Mouse (Mus musculus): Measurements from ENCODE around the gene Tmem125. TPM values are rescaled to one million over a fixed set of nuclear protein-coding genes. Genes with fewer than 3 reads are reported as not detected.
"Not testable (repeated sequence)": the region's sequence is repeated elsewhere in the genome, so short reads cannot be mapped to it uniquely, and the experiment has no call there.

The Tmem125 gene
- polyA plus RNA-seq, 1 experiment from 2014 or later, result 1.9 TPM

DNA sequence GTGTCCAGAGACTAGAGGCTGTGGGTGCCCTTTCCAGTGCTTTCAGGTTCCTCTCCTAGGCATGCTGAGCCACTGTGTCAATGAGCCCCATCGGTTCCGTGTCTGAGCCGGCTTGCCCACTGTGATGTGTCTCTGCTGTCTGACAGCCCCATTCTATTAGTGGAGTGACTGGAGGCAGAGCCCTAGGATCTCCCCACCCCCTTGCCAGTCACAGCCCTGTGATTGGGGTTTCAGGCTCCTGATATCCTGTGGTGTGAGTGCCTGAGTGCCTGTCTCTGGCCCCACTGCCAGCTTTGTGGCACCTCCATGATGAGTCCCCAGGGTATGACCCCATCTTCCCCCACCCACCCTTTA, 21.1 kb upstream of the Tmem125 start:
- no peak overlapping the region for H3K4me3 ChIP-seq (replicated peaks)
- 0 out of 2 replicates have a peak, but pooled peaks cover 3% of the 10 kb centered on the region for H3K9me3 ChIP-seq (replicated peaks)
- H3K4me2 ChIP-seq, result no peak overlapping the region
- H3K36me3 ChIP-seq (replicated peaks), result no peaks in the 10 kb centered on the region
- WGBS (ENCODE audit: insufficient replicate concordance), result 66% methylated on average over 3 of the region's 3 CpGs
- H3K9ac ChIP-seq, result no peak overlapping the region
- peaks cover 31% of the 10 kb centered on the region for H3K4me1 ChIP-seq (replicated peaks)
- no peak for ATAC-seq (ENCODE audit: insufficient read depth)
- peaks cover 5% of the 10 kb centered on the region; the same call in 1 of the 2 replicates for H3K27me3 ChIP-seq
- no peak overlapping the region for H3K27ac ChIP-seq (replicated peaks)

GRCm38 (mm10) chr4:118564062-118564925, 20.4 kb upstream of the Tmem125 start:
- H3K4me1 ChIP-seq (replicated peaks), result peaks cover 26% of the 10 kb centered on the region
- WGBS (ENCODE audit: insufficient replicate concordance), result 73% methylated on average over 13 of the region's 13 CpGs
- no peaks in the 10 kb centered on the region for H3K36me3 ChIP-seq (replicated peaks)
- 0 out of 2 replicates have a peak, but pooled peaks cover 2% of the 10 kb centered on the region for H3K9me3 ChIP-seq (replicated peaks)
- H3K4me3 ChIP-seq (replicated peaks), result no peak overlapping the region
- no peak overlapping the region for H3K27ac ChIP-seq (replicated peaks)
- no peak overlapping the region for H3K4me2 ChIP-seq
- peaks cover 5% of the 10 kb centered on the region; the same call in 1 of the 2 replicates for H3K27me3 ChIP-seq
- H3K9ac ChIP-seq, result no peak overlapping the region
- no peak for ATAC-seq (ENCODE audit: insufficient read depth)

DNA sequence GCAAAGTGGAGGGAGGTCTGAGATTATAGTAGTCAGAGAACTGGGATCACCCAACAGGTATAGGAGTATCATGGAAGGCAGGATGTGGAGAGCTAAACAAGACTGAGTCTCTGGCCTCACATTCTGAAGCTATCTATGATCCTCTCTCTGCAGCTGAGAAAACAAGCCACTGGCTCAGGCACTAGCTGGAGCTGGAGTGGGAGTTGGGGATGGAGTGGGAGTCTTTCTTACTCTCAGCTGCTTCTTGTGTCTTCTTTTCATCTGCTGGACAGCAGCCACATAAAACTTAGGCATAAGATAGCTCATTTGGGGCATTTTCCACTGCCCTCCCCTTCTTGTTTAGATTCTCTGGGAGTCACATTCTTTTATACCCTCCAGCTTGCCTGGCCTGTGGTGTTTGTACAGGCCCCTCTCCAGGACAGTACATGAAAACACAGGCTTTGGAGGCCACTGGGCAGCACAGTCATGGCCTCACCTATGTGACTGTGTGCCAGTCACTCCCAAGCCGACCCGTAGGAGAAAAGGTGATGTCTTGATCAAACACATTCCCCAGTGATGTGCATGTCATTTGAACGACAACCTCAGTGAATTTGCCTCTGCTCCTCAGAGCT, 9.3 kb upstream of the Tmem125 start:
- Histone ChIP-seq H3K4me3 (replicated peaks) (no peak overlapping the region), H3K4me2 (no peak overlapping the region), H3K27ac (replicated peaks) (no peak overlapping the region), H3K4me1 (replicated peaks) (no peaks in the 10 kb centered on the region), H3K9ac (no peak overlapping the region), H3K36me3 (replicated peaks) (no peaks in the 10 kb centered on the region), H3K9me3 (replicated peaks) (peaks cover under 1% of the 10 kb centered on the region), H3K27me3 (no peaks in the 10 kb centered on the region)
- WGBS (ENCODE audit: insufficient replicate concordance), result 49% methylated on average over 3 of the region's 3 CpGs
- ATAC-seq (ENCODE audit: insufficient read depth), result no peak

DNA sequence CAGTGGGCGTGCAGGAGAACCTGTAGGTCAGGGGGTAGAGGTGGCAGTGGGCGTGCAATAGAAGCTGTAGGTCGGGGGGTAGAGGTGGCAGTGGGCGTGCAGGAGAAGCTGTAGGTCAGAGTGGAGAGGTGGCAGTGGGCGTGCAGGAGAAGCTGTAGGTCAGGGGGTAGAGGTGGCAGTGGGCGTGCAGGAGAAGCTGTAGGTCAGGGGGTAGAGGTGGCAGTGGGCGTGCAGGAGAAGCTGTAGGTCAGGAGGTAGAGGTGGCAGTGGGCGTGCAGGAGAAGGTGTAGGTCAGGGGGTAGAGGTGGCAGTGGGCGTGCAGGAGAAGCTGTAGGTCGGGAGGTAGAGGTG, 4.3 kb upstream of the Tmem125 start:
- ATAC-seq (ENCODE audit: insufficient read depth), result not testable (repeated sequence)

GRCm38 (mm10) chr4:118547424-118548129, 3.7 kb upstream of the Tmem125 start:
- not testable (repeated sequence) for H3K9ac ChIP-seq; H3K27me3 ChIP-seq; H3K36me3 ChIP-seq (replicated peaks); H3K9me3 ChIP-seq (replicated peaks); ATAC-seq (ENCODE audit: insufficient read depth); H3K4me3 ChIP-seq (replicated peaks); H3K4me1 ChIP-seq (replicated peaks); H3K27ac ChIP-seq (replicated peaks); H3K4me2 ChIP-seq
- 70% methylated on average over 23 of the region's 23 CpGs for WGBS (ENCODE audit: insufficient replicate concordance)

More for the DNA sequence above, 4.3 kb upstream of the Tmem125 start:
- H3K9me3 ChIP-seq (replicated peaks); H3K27ac ChIP-seq (replicated peaks); H3K4me1 ChIP-seq (replicated peaks); H3K4me3 ChIP-seq (replicated peaks); H3K9ac ChIP-seq; H3K36me3 ChIP-seq (replicated peaks); H3K4me2 ChIP-seq; H3K27me3 ChIP-seq: not testable (repeated sequence)
- WGBS (ENCODE audit: insufficient replicate concordance), result 69% methylated on average over 10 of the region's 10 CpGs

DNA sequence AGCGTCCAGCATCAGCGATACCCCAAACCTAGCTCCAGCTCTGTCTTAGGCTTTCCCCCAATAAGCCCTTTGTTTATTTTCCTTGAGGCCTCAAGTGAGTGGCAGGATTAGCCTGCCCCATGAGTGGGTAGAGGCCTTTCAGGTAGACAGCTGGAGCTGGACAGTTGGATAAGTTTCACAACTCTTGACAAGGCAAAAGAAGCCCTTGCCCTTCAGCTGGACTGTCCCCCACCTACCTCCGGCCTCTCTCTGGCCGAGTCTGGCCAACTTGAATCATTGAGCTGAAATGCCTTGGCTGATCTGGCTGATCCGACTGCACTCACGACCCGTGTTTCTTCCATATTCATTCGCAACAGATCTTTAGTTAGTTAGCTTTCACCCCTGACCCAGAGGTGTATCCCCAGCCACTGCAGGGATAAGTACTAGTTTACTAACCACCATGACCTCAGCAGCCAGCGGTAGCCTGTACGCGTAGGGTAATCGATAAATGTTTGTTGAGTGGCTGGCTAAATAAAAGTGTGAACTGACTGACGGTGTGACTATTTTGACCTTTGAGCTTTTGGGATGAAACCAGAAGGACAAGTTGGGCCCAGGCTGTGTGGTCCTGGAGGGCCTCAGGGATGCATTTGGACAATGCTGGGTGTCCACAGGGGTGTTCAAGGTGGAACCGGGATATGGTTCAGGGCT, 740 bp upstream of the Tmem125 start:
- ATAC-seq (ENCODE audit: insufficient read depth), result peak; percentile 57
- Histone ChIP-seq H3K36me3 (replicated peaks) (no peaks in the 10 kb centered on the region), H3K27me3 (no peaks in the 10 kb centered on the region), H3K4me3 (replicated peaks) (peak overlapping the region; percentile 39), H3K9ac (no peak overlapping the region), H3K9me3 (replicated peaks) (peaks cover 7% of the 10 kb centered on the region), H3K4me1 (replicated peaks) (peaks cover 7% of the 10 kb centered on the region; the same call in 1 of the 2 replicates), H3K4me2 (peak overlapping the region; percentile 60), H3K27ac (replicated peaks) (peak overlapping the region; percentile 69)
- WGBS (ENCODE audit: insufficient replicate concordance), result 65% methylated on average over 14 of the region's 14 CpGs

GRCm38 (mm10) chr4:118543158-118543530, 700 bp downstream of the Tmem125 start:
- Histone ChIP-seq H3K9ac (no peak overlapping the region), H3K4me2 (peak overlapping the region; percentile 60), H3K27ac (replicated peaks) (0 out of 2 replicates have a peak overlapping the region, but pooled peaks have one; percentile 69), H3K36me3 (replicated peaks) (no peaks in the 10 kb centered on the region), H3K4me3 (replicated peaks) (peak overlapping the region; percentile 39), H3K27me3 (no peaks in the 10 kb centered on the region), H3K4me1 (replicated peaks) (peaks cover 7% of the 10 kb centered on the region; the same call in 1 of the 2 replicates), H3K9me3 (replicated peaks) (peaks cover 6% of the 10 kb centered on the region)
- 12% methylated on average over 13 of the region's 13 CpGs for WGBS (ENCODE audit: insufficient replicate concordance)
- ATAC-seq (ENCODE audit: insufficient read depth), result no peak

DNA sequence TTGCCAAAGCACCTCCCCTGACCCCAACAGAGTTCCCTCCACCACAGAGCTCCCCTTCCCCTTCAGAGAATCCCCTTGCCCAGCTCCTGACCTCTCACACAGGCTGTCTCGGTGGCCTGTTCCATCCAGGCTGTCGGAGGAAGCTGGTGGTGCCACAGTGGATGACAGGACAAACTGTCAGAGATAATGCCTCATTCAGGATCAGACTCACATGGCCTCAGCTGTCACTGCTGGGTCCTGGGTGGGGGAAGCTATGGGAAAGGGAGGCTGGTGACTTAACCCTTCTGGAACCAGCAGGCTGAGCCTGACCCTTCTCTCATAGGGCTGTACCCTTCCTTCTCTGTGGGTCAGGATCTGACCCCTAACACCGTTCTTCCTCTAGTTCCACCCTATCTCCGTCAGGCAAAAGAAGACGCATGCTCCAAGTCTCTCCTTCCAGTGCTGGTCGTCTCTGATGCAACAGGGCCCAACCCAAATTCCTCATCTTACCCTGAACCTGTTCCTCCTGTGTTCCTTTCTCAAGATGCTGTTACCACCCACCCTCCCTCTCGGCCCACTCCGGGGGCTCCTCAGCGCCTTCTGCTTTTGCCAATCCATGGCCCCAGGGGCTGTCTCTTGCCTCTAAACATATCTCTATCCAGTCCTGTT, 1.2 kb downstream of the Tmem125 start:
- no peak overlapping the region for H3K9ac ChIP-seq
- H3K36me3 ChIP-seq (replicated peaks), result no peaks in the 10 kb centered on the region
- H3K4me3 ChIP-seq (replicated peaks), result no peak overlapping the region
- no peaks in the 10 kb centered on the region for H3K27me3 ChIP-seq
- no peak for ATAC-seq (ENCODE audit: insufficient read depth)
- H3K4me2 ChIP-seq, result peak overlapping the region; percentile 60
- peaks cover 7% of the 10 kb centered on the region; the same call in 1 of the 2 replicates for H3K4me1 ChIP-seq (replicated peaks)
- 43% methylated on average over 9 of the region's 9 CpGs for WGBS (ENCODE audit: insufficient replicate concordance)
- H3K9me3 ChIP-seq (replicated peaks), result 0 out of 2 replicates have a peak, but pooled peaks cover 2% of the 10 kb centered on the region
- no peak overlapping the region for H3K27ac ChIP-seq (replicated peaks)

- WGBS (ENCODE audit: insufficient replicate concordance), result 41% methylated on average over 10 of the region's 10 CpGs
- no peak for ATAC-seq (ENCODE audit: insufficient read depth)
- H3K4me1 ChIP-seq (replicated peaks), result peaks cover 7% of the 10 kb centered on the region; the same call in 1 of the 2 replicates
Measured at GRCm38 (mm10) chr4:118539904-118540303, 3.9 kb downstream of the Tmem125 start.

GRCm38 (mm10) chr4:118537801-118538200, 6.0 kb downstream of the Tmem125 start:
- Histone ChIP-seq H3K36me3 (replicated peaks) (no peaks in the 10 kb centered on the region), H3K27ac (replicated peaks) (no peak overlapping the region), H3K9ac (no peak overlapping the region), H3K4me2 (no peak overlapping the region), H3K4me3 (replicated peaks) (no peak overlapping the region), H3K4me1 (replicated peaks) (peaks cover 1% of the 10 kb centered on the region; the same call in 1 of the 2 replicates), H3K27me3 (no peaks in the 10 kb centered on the region), H3K9me3 (replicated peaks) (no peaks in the 10 kb centered on the region)
- WGBS (ENCODE audit: insufficient replicate concordance), result 20% methylated on average over 6 of the region's 6 CpGs
- ATAC-seq (ENCODE audit: insufficient read depth), result no peak

More at GRCm38 (mm10) chr4:118539904-118540303, 3.9 kb downstream of the Tmem125 start:
- Histone ChIP-seq H3K27ac (replicated peaks) (no peak overlapping the region), H3K9me3 (replicated peaks) (no peaks in the 10 kb centered on the region), H3K36me3 (replicated peaks) (no peaks in the 10 kb centered on the region), H3K27me3 (no peaks in the 10 kb centered on the region), H3K9ac (no peak overlapping the region), H3K4me2 (no peak overlapping the region), H3K4me3 (replicated peaks) (no peak overlapping the region)
